Mouse (Mus musculus) bone marrow, adult 2 months (tissue): Measurements from ENCODE around the gene Kif1b. TPM values are rescaled to one million over a fixed set of nuclear protein-coding genes. Genes with fewer than 3 reads are reported as not detected.

ENCODE experiments used
- H3K27ac ChIP-seq: fragments of 200-500 bp; 2 replicates; pipeline ENCODE4 v1.5.1; 2012; ENCODE audit warnings: low read depth, mild to moderate bottlenecking, control low read depth, inconsistent platforms, low read length; ENCODE audit not compliant: control insufficient read depth, poor library complexity, insufficient read depth
- H3K4me1 ChIP-seq: fragments of 200-500 bp; 2 replicates; pipeline ENCODE4 v1.6.1; 2011; ENCODE audit warnings: low read length; ENCODE audit not compliant: control insufficient read depth, insufficient read depth
- H3K4me3 ChIP-seq: fragments of 200-500 bp; replicated peaks from 2 replicates; pipeline ENCODE3; 2011; ENCODE audit warnings: mild to moderate bottlenecking, low read depth, low read length, control low read depth; ENCODE audit not compliant: control insufficient read depth
- CTCF ChIP-seq: fragments of 200-500 bp; IDR thresholded peaks from 2 replicates; pipeline ENCODE4 v1.5.1; 2011; ENCODE audit warnings: low read length, control low read depth; ENCODE audit not compliant: control insufficient read depth, insufficient read depth
- POLR2A ChIP-seq: fragments of 200-500 bp; IDR thresholded peaks from 2 replicates; pipeline ENCODE4 v1.6.1; 2011; ENCODE audit warnings: low read depth, mild to moderate bottlenecking, control low read depth, low read length, borderline replicate concordance; ENCODE audit not compliant: control insufficient read depth
- whole genome bisulfite sequencing: fragments of 180-500 bp; shearing (Covaris S2); methylation state at CpG from one replicate; pipeline ENCODE4 v1.1.7; 2018; 5-methylcytosine and 5-hydroxymethylcytosine counted together
- polyA plus RNA-seq: library from polyadenylated mRNA; stranded (reverse); fragments of >200 nt; gene quantifications from 2 replicates; pipeline ENCODE4 v1.2.4, GENCODE M21; 2011; ENCODE audit warnings: low replicate concordance; ENCODE audit not compliant: missing spikeins, insufficient read depth, insufficient read length

Gene Kif1b
- polyA plus RNA-seq, 1 experiment, result 11.5 TPM

GRCm38 (mm10) chr4:149149196-149149595 is 158.3 kb downstream of the Kif1b start:
- H3K4me3 ChIP-seq, result no peak overlapping the region
- H3K4me1 ChIP-seq, result peaks cover 5% of the 10 kb centered on the region; the same call in 1 of the 2 replicates
- no peak for TF ChIP-seq POLR2A
- no peak for TF ChIP-seq CTCF
- 53% methylated on average over 9 of the region's 9 CpGs for WGBS
- peak overlapping the region; percentile 43 for H3K27ac ChIP-seq

GRCm38 (mm10) chr4:149148084-149148483 is 159.4 kb downstream of the Kif1b start:
- H3K4me3 ChIP-seq, result no peak overlapping the region
- TF ChIP-seq CTCF, result no peak
- TF ChIP-seq POLR2A, result no peak
- H3K27ac ChIP-seq, result peak overlapping the region; percentile 86
- 42% methylated on average over 4 of the region's 4 CpGs for WGBS
- H3K4me1 ChIP-seq, result peaks cover 5% of the 10 kb centered on the region; the same call in 1 of the 2 replicates

GRCm38 (mm10) chr4:149147528-149147927 is 160.0 kb downstream of the Kif1b start:
- TF ChIP-seq CTCF (no peak), POLR2A (no peak)
- 43% methylated on average over 7 of the region's 7 CpGs for WGBS
- Histone ChIP-seq H3K27ac (peak overlapping the region; percentile 86), H3K4me3 (no peak overlapping the region), H3K4me1 (peaks cover 4% of the 10 kb centered on the region; the same call in 1 of the 2 replicates)

GRCm38 (mm10) chr4:149145151-149145550 is 162.3 kb downstream of the Kif1b start:
- WGBS, result 90% methylated on average over 4 of the region's 4 CpGs
- no peak overlapping the region for H3K4me3 ChIP-seq
- no peak overlapping the region for H3K27ac ChIP-seq
- H3K4me1 ChIP-seq, result peaks cover 1% of the 10 kb centered on the region; the same call in 1 of the 2 replicates
- no peak for TF ChIP-seq POLR2A
- TF ChIP-seq CTCF, result no peak

- TF ChIP-seq POLR2A (no peak), CTCF (peak; percentile 96)
- 7% methylated on average over 3 of the region's 3 CpGs for WGBS
- Histone ChIP-seq H3K4me3 (no peak overlapping the region), H3K27ac (no peak overlapping the region), H3K4me1 (no peaks in the 10 kb centered on the region; the same call in 1 of the 2 replicates)
Observed at GRCm38 (mm10) chr4:149144459-149144858, 163.0 kb downstream of the Kif1b start.

GRCm38 (mm10) chr4:149143594-149143993 is 163.9 kb downstream of the Kif1b start:
- Histone ChIP-seq H3K4me3 (no peak overlapping the region), H3K27ac (no peak overlapping the region), H3K4me1 (no peaks in the 10 kb centered on the region; the same call in 1 of the 2 replicates)
- WGBS, result 11% methylated on average over 4 of the region's 4 CpGs
- TF ChIP-seq CTCF (no peak), POLR2A (no peak)

GRCm38 (mm10) chr4:149138515-149138914 is 169.0 kb downstream of the Kif1b start:
- H3K4me1 ChIP-seq, result peaks cover 1% of the 10 kb centered on the region; the same call in 1 of the 2 replicates
- 82% methylated on average over 8 of the region's 8 CpGs for WGBS
- TF ChIP-seq CTCF (no peak), POLR2A (no peak)
- H3K27ac ChIP-seq, result no peak overlapping the region
- H3K4me3 ChIP-seq, result no peak overlapping the region

- Histone ChIP-seq H3K27ac (peak within 1 kb of the TSS; percentile 20), H3K4me1 (peaks cover 5% of the 10 kb centered on the region; the same call in 1 of the 2 replicates), H3K4me3 (peak within 1 kb of the TSS; percentile 85)
- TF ChIP-seq POLR2A (peak; percentile 22; the same call in 1 of the 2 replicates), CTCF (peak; percentile 83)
- WGBS, result under 1% methylated on average over 68 of the region's 68 CpGs
Observed at GRCm38 (mm10) chr4:149136982-149137770, 170.3 kb downstream of the Kif1b start, which contains the start of gene Cenps. TSS of gene Cenps (minus strand) at chr4:149137629.

GRCm38 (mm10) chr4:149136116-149136850 is 171.2 kb downstream of the Kif1b start:
- peak overlapping the region; percentile 85 for H3K4me3 ChIP-seq
- 72% methylated on average over 18 of the region's 18 CpGs for WGBS
- no peak for TF ChIP-seq POLR2A
- H3K27ac ChIP-seq, result no peak overlapping the region
- peaks cover 5% of the 10 kb centered on the region; the same call in 1 of the 2 replicates for H3K4me1 ChIP-seq
